Mouse (Mus musculus): Measurements from ENCODE around the gene Fbf1. TPM values are rescaled to one million over a fixed set of nuclear protein-coding genes. Genes with fewer than 3 reads are reported as not detected.
"Not testable (repeated sequence)": the region's sequence is repeated elsewhere in the genome, so short reads cannot be mapped to it uniquely, and the experiment has no call there.

Fbf1 gene
- polyA plus RNA-seq, 1 experiment: 7.6 TPM

GRCm38 (mm10) chr11:116142211-116142991 is 25.6 kb downstream of the Fbf1 start:
- DNase-seq (ENCODE audit: low read depth, low spot score): no peak
- 75% methylated on average over 10 of the region's 10 CpGs for WGBS

- WGBS: under 1% methylated on average over 60 of the region's 60 CpGs
- DNase-seq (ENCODE audit: low read depth, low spot score): peak; percentile 84
Observed at GRCm38 (mm10) chr11:116138468-116139138, 29.4 kb downstream of the Fbf1 start, which contains the start of gene Mrpl38. Gene Mrpl38 (minus strand): TSS chr11:116138868.

- no peak for DNase-seq (ENCODE audit: low read depth, low spot score)
- WGBS: under 1% methylated on average over 20 of the region's 20 CpGs
Observed at GRCm38 (mm10) chr11:116138096-116138467, 29.9 kb downstream of the Fbf1 start.

- 91% methylated on average over 10 of the region's 10 CpGs for WGBS
- no peak for DNase-seq (ENCODE audit: low read depth, low spot score)
Observed at GRCm38 (mm10) chr11:116134171-116134570, 33.8 kb downstream of the Fbf1 start.

GRCm38 (mm10) chr11:116133497-116133896 is 34.5 kb downstream of the Fbf1 start:
- no peak for DNase-seq (ENCODE audit: low read depth, low spot score)
- 70% methylated on average over 5 of the region's 5 CpGs for WGBS

- no peak for DNase-seq (ENCODE audit: low read depth, low spot score)
- WGBS: 74% methylated on average over 16 of the region's 16 CpGs
Observed at GRCm38 (mm10) chr11:116132366-116133333, 35.3 kb downstream of the Fbf1 start.

GRCm38 (mm10) chr11:116131349-116132170 is 36.4 kb downstream of the Fbf1 start:
- DNase-seq (ENCODE audit: low read depth, low spot score): no peak
- 75% methylated on average over 15 of the region's 15 CpGs for WGBS

GRCm38 (mm10) chr11:116130488-116131205 is 37.3 kb downstream of the Fbf1 start, which contains the start of gene Trim65:
Gene Trim65 (minus strand): TSS chr11:116131128.
- peak; percentile 65 for DNase-seq (ENCODE audit: low read depth, low spot score)
- under 1% methylated on average over 69 of the region's 69 CpGs for WGBS

- DNase-seq (ENCODE audit: low read depth, low spot score): no peak
- 34% methylated on average over 8 of the region's 8 CpGs for WGBS
Observed at GRCm38 (mm10) chr11:116129993-116130487, 37.9 kb downstream of the Fbf1 start.

- WGBS: 84% methylated on average over 9 of the region's 9 CpGs
- DNase-seq (ENCODE audit: low read depth, low spot score): no peak
Observed at GRCm38 (mm10) chr11:116129091-116129790, 38.7 kb downstream of the Fbf1 start.

- WGBS: 80% methylated on average over 9 of the region's 9 CpGs
- DNase-seq (ENCODE audit: low read depth, low spot score): no peak
Observed at GRCm38 (mm10) chr11:116127986-116128385, 40.0 kb downstream of the Fbf1 start.

GRCm38 (mm10) chr11:116127156-116127980 is 40.6 kb downstream of the Fbf1 start, which contains the start of gene Trim47:
Gene Trim47 (minus strand): TSS chr11:116127210.
- 54% methylated on average over 23 of the region's 23 CpGs for WGBS
- DNase-seq (ENCODE audit: low read depth, low spot score): no peak

- no peak for DNase-seq (ENCODE audit: low read depth, low spot score)
Observed at GRCm38 (mm10) chr11:116126261-116126660, 41.7 kb downstream of the Fbf1 start.

GRCm38 (mm10) chr11:116121731-116122245 is 46.2 kb downstream of the Fbf1 start:
- 84% methylated on average over 8 of the region's 8 CpGs for WGBS
- DNase-seq (ENCODE audit: low read depth, low spot score): not testable (repeated sequence)

More at GRCm38 (mm10) chr11:116126261-116126660, 41.7 kb downstream of the Fbf1 start:
- WGBS: 97% methylated on average over 15 of the region's 15 CpGs

- no peak for DNase-seq (ENCODE audit: low read depth, low spot score)
Observed at GRCm38 (mm10) chr11:116117819-116118218, 50.1 kb downstream of the Fbf1 start.

GRCm38 (mm10) chr11:116117241-116117640 is 50.7 kb downstream of the Fbf1 start:
- no peak for DNase-seq (ENCODE audit: low read depth, low spot score)
- 82% methylated on average over 12 of the region's 12 CpGs for WGBS

Data from large intestine, adult 2 months (tissue).